Mouse (Mus musculus): Measurements from ENCODE around the gene Gm10553. TPM values are rescaled to one million over a fixed set of nuclear protein-coding genes. Genes with fewer than 3 reads are reported as not detected.
"Not testable (repeated sequence)": the region's sequence is repeated elsewhere in the genome, so short reads cannot be mapped to it uniquely, and the experiment has no call there.

Gm10553 gene
- not detected in 2 replicates for polyA plus RNA-seq (2014; fragmentation: Nextera tagmentation; extraction: Ambion mirVana)

- ATAC-seq (replicated peaks; ENCODE audit: insufficient number of reproducible peaks, low FRiP score, low TSS enrichment, low read depth); H3K9me3 ChIP-seq (replicated peaks; ENCODE audit: control insufficient read depth, low read length); H3K27ac ChIP-seq (replicated peaks; ENCODE audit: low read depth, low read length); H3K4me3 ChIP-seq (ENCODE audit: low read depth, low read length); H3K9ac ChIP-seq (replicated peaks; ENCODE audit: low read length); H3K4me1 ChIP-seq (ENCODE audit: control insufficient read depth, insufficient read depth, low read length); H3K4me2 ChIP-seq (ENCODE audit: low read depth, low read length); H3K36me3 ChIP-seq (replicated peaks; ENCODE audit: control insufficient read depth, insufficient read depth, low read depth, low read length); H3K27me3 ChIP-seq (ENCODE audit: control insufficient read depth, insufficient read depth, low read length); DNase-seq (ENCODE audit: low spot score): not testable (repeated sequence)
- 78% methylated on average over 1 of the region's 1 CpGs for WGBS
Measured at GRCm38 (mm10) chr1:85099864-85100263, at the start of gene Gm10553. Gm10553 (plus strand) TSS chr1:85100164.

GRCm38 (mm10) chr1:85071690-85072089 is 28.3 kb upstream of the Gm10553 start:
- H3K4me3 ChIP-seq (ENCODE audit: low read depth, low read length); DNase-seq (ENCODE audit: low spot score); H3K27ac ChIP-seq (replicated peaks; ENCODE audit: low read depth, low read length); H3K9me3 ChIP-seq (replicated peaks; ENCODE audit: control insufficient read depth, low read length); H3K27me3 ChIP-seq (ENCODE audit: control insufficient read depth, insufficient read depth, low read length); H3K36me3 ChIP-seq (replicated peaks; ENCODE audit: control insufficient read depth, insufficient read depth, low read depth, low read length); H3K4me2 ChIP-seq (ENCODE audit: low read depth, low read length); H3K9ac ChIP-seq (replicated peaks; ENCODE audit: low read length); H3K4me1 ChIP-seq (ENCODE audit: control insufficient read depth, insufficient read depth, low read length); ATAC-seq (replicated peaks; ENCODE audit: insufficient number of reproducible peaks, low FRiP score, low TSS enrichment, low read depth): not testable (repeated sequence)
- WGBS: 65% methylated on average over 3 of the region's 3 CpGs

GRCm38 (mm10) chr1:85073099-85073498 is 26.9 kb upstream of the Gm10553 start:
- ATAC-seq (replicated peaks; ENCODE audit: insufficient number of reproducible peaks, low FRiP score, low TSS enrichment, low read depth); H3K9me3 ChIP-seq (replicated peaks; ENCODE audit: control insufficient read depth, low read length); H3K36me3 ChIP-seq (replicated peaks; ENCODE audit: control insufficient read depth, insufficient read depth, low read depth, low read length); H3K4me1 ChIP-seq (ENCODE audit: control insufficient read depth, insufficient read depth, low read length); H3K4me2 ChIP-seq (ENCODE audit: low read depth, low read length); H3K27ac ChIP-seq (replicated peaks; ENCODE audit: low read depth, low read length); H3K4me3 ChIP-seq (ENCODE audit: low read depth, low read length); H3K9ac ChIP-seq (replicated peaks; ENCODE audit: low read length); DNase-seq (ENCODE audit: low spot score); H3K27me3 ChIP-seq (ENCODE audit: control insufficient read depth, insufficient read depth, low read length): not testable (repeated sequence)
- 64% methylated on average over 3 of the region's 3 CpGs for WGBS

GRCm38 (mm10) chr1:85084803-85085202 is 15.2 kb upstream of the Gm10553 start:
- H3K9me3 ChIP-seq (replicated peaks; ENCODE audit: control insufficient read depth, low read length); ATAC-seq (replicated peaks; ENCODE audit: insufficient number of reproducible peaks, low FRiP score, low TSS enrichment, low read depth); H3K9ac ChIP-seq (replicated peaks; ENCODE audit: low read length); H3K4me3 ChIP-seq (ENCODE audit: low read depth, low read length); H3K27me3 ChIP-seq (ENCODE audit: control insufficient read depth, insufficient read depth, low read length); H3K27ac ChIP-seq (replicated peaks; ENCODE audit: low read depth, low read length); H3K4me2 ChIP-seq (ENCODE audit: low read depth, low read length); H3K36me3 ChIP-seq (replicated peaks; ENCODE audit: control insufficient read depth, insufficient read depth, low read depth, low read length); DNase-seq (ENCODE audit: low spot score); H3K4me1 ChIP-seq (ENCODE audit: control insufficient read depth, insufficient read depth, low read length): not testable (repeated sequence)
- 55% methylated on average over 3 of the region's 3 CpGs for WGBS

- H3K4me2 ChIP-seq (ENCODE audit: low read depth, low read length); ATAC-seq (replicated peaks; ENCODE audit: insufficient number of reproducible peaks, low FRiP score, low TSS enrichment, low read depth); H3K4me3 ChIP-seq (ENCODE audit: low read depth, low read length); H3K9me3 ChIP-seq (replicated peaks; ENCODE audit: control insufficient read depth, low read length); H3K27me3 ChIP-seq (ENCODE audit: control insufficient read depth, insufficient read depth, low read length); H3K27ac ChIP-seq (replicated peaks; ENCODE audit: low read depth, low read length); DNase-seq (ENCODE audit: low spot score); H3K9ac ChIP-seq (replicated peaks; ENCODE audit: low read length); H3K36me3 ChIP-seq (replicated peaks; ENCODE audit: control insufficient read depth, insufficient read depth, low read depth, low read length); H3K4me1 ChIP-seq (ENCODE audit: control insufficient read depth, insufficient read depth, low read length): not testable (repeated sequence)
- 93% methylated on average over 1 of the region's 1 CpGs for WGBS
Measured at GRCm38 (mm10) chr1:85086211-85086610, 13.8 kb upstream of the Gm10553 start.

- 54% methylated on average over 1 of the region's 3 CpGs for whole genome bisulfite sequencing
Measured at GRCm38 (mm10) chr1:85092169-85092568, 7.8 kb upstream of the Gm10553 start.

GRCm38 (mm10) chr1:85093011-85093572 is 6.9 kb upstream of the Gm10553 start:
- ATAC-seq (replicated peaks; ENCODE audit: insufficient number of reproducible peaks, low FRiP score, low TSS enrichment, low read depth); H3K36me3 ChIP-seq (replicated peaks; ENCODE audit: control insufficient read depth, insufficient read depth, low read depth, low read length); H3K4me3 ChIP-seq (ENCODE audit: low read depth, low read length); H3K27ac ChIP-seq (replicated peaks; ENCODE audit: low read depth, low read length); H3K9me3 ChIP-seq (replicated peaks; ENCODE audit: control insufficient read depth, low read length); H3K4me2 ChIP-seq (ENCODE audit: low read depth, low read length); H3K4me1 ChIP-seq (ENCODE audit: control insufficient read depth, insufficient read depth, low read length); DNase-seq (ENCODE audit: low spot score); H3K9ac ChIP-seq (replicated peaks; ENCODE audit: low read length); H3K27me3 ChIP-seq (ENCODE audit: control insufficient read depth, insufficient read depth, low read length): not testable (repeated sequence)
- 82% methylated on average over 6 of the region's 7 CpGs for WGBS

More at GRCm38 (mm10) chr1:85092169-85092568, 7.8 kb upstream of the Gm10553 start:
- H3K27me3 ChIP-seq (ENCODE audit: control insufficient read depth, insufficient read depth, low read length); DNase-seq (ENCODE audit: low spot score); H3K9ac ChIP-seq (replicated peaks; ENCODE audit: low read length); H3K27ac ChIP-seq (replicated peaks; ENCODE audit: low read depth, low read length); H3K4me2 ChIP-seq (ENCODE audit: low read depth, low read length); H3K36me3 ChIP-seq (replicated peaks; ENCODE audit: control insufficient read depth, insufficient read depth, low read depth, low read length); H3K4me3 ChIP-seq (ENCODE audit: low read depth, low read length); H3K4me1 ChIP-seq (ENCODE audit: control insufficient read depth, insufficient read depth, low read length); ATAC-seq (replicated peaks; ENCODE audit: insufficient number of reproducible peaks, low FRiP score, low TSS enrichment, low read depth); H3K9me3 ChIP-seq (replicated peaks; ENCODE audit: control insufficient read depth, low read length): not testable (repeated sequence)

- H3K4me1 ChIP-seq (ENCODE audit: control insufficient read depth, insufficient read depth, low read length); H3K36me3 ChIP-seq (replicated peaks; ENCODE audit: control insufficient read depth, insufficient read depth, low read depth, low read length); H3K27ac ChIP-seq (replicated peaks; ENCODE audit: low read depth, low read length); H3K4me2 ChIP-seq (ENCODE audit: low read depth, low read length); DNase-seq (ENCODE audit: low spot score); ATAC-seq (replicated peaks; ENCODE audit: insufficient number of reproducible peaks, low FRiP score, low TSS enrichment, low read depth); H3K27me3 ChIP-seq (ENCODE audit: control insufficient read depth, insufficient read depth, low read length); H3K9me3 ChIP-seq (replicated peaks; ENCODE audit: control insufficient read depth, low read length); H3K9ac ChIP-seq (replicated peaks; ENCODE audit: low read length); H3K4me3 ChIP-seq (ENCODE audit: low read depth, low read length): not testable (repeated sequence)
- 82% methylated on average over 5 of the region's 7 CpGs for WGBS
Measured at GRCm38 (mm10) chr1:85099081-85099480, 883 bp upstream of the Gm10553 start.

Data from embryonic facial prominence, embryonic 11.5 days (tissue).